Mouse (Mus musculus): Measurements from ENCODE around the gene Poc1b.

DNA sequence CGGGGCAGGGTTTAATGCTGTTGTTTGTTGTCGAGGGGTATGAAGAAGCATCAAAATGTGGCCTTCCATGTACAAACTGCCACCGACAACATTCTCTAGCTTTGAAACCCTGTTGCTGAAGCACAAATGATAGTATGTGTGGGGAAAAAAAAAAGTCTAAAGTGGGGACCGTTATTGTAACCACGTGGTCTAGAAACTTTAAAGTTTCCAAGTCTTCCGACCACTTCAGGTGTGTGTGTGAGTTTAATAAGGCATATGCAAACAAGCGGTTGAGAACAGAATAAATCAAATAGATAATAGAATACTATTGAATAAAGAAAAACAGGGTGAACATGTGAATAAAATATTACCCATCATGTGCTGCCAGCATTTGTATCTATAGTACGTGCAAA is 529 bp upstream of the Poc1b start:
- no peak for TF ChIP-seq POLR2A (IDR thresholded peaks at IDR 0.05; ENCODE audit: borderline replicate concordance, control insufficient read depth, low read depth, low read length)
- TF ChIP-seq CTCF (IDR thresholded peaks at IDR 0.05; ENCODE audit: control insufficient read depth, insufficient read depth, low read length), result no peak

All from bone marrow, adult 2 months (tissue).